Mouse (Mus musculus): ENCODE data around the gene Thrap3. TPM values are rescaled to one million over a fixed set of nuclear protein-coding genes. Genes with fewer than 3 reads are reported as not detected.

Gene Thrap3
- total RNA-seq, 1 experiment from 2014 or later: 431 TPM

DNA sequence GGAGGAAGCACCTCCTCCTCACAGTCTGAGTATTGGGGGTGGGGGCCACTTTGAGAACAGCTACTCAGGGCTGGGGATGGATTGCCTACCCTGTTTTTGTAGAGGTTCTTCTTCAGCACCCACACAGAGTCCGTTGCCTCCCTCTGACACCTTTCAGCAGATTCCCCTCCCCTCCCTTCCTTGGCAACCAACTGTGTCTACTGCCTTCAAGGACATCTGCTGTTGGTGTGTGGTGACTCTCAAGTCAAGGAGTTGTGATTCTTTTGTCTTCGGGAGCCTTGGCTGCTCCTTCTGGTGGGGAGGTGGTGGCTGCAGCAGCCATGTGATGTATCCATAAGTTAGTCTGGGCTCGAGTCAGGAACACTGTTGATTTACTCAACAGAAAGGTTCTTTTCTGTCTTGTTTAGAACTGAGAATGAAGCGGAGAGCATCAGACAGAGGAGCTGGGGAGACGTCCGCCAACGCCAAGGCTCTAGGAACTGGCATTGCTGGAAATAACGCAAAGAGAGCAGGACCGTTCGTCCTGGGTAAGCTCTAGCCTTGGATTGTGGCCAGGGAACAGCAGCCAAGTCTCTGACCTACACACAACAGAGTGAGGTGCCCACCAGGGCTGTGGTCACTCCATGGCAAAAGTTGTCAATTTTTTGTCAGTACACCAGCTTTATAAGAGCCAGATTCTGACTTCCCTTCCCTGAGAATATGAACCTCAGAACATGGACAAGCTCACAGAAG lies 79.1 kb downstream of the Thrap3 start:
- no peak for ATAC-seq (replicated peaks; ENCODE audit: insufficient number of reproducible peaks, low FRiP score, low TSS enrichment, poor library complexity, severe bottlenecking)

DNA sequence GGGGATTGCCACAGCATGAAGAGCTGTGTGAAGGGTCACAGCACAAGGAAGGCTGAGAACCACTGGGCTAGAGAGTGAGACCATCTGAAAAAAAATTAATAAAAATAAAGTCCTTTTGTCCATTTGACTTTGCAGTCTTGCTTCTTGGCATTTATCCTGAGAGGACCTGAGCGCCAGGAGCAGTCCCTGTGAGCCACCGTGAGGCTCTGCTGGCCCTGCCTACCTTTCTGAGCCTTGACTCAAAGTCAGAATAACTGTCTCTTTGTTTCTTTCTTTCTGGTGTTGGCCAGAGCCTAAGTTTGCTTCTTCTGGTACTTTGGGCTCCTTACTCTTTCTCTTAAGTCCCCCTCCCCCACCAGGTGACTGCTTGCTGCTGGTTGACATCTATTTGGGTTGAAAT lies 82.1 kb downstream of the Thrap3 start:
- no peak for ATAC-seq (replicated peaks; ENCODE audit: insufficient number of reproducible peaks, low FRiP score, low TSS enrichment, poor library complexity, severe bottlenecking)

DNA sequence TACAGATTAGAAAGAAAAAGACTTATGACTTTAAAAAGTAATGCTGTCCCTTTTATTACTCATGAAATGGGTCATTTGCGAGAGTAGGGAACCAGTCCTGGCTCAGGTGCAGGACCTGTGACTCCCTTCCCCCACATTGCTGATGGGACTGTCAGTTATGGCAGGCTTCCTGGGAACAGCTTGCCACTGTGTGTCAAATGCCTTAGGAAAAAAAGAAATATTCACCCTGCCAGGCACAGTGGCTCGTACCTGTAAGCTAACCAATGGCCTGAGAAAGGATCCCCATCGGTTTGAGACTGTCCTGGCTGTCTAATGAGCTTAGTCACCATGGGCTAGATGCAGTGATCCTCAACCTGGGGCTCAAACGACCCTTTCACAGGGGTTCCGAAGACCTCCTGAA lies 82.5 kb downstream of the Thrap3 start:
- no peak for ATAC-seq (replicated peaks; ENCODE audit: insufficient number of reproducible peaks, low FRiP score, low TSS enrichment, poor library complexity, severe bottlenecking)

DNA sequence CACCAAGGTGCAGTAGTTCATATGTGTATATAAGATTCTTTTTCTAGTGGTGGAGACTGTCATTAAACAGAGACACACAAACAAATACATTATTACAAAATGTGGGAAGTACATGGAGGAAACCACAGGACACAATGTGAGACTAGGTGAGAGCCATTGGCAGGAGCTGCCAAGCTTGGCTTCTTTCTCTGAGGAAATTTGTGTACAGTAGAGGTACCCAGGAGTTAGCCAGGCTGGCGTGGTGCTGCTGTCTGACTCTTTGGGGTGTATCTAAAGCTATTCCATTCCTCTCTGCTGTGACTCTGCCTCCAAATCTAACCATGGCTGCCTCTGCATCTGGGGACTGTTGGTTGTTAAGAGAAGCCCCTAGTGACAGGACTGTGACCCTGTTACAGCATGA lies 83.5 kb downstream of the Thrap3 start:
- ATAC-seq (replicated peaks; ENCODE audit: insufficient number of reproducible peaks, low FRiP score, low TSS enrichment, poor library complexity, severe bottlenecking): no peak

DNA sequence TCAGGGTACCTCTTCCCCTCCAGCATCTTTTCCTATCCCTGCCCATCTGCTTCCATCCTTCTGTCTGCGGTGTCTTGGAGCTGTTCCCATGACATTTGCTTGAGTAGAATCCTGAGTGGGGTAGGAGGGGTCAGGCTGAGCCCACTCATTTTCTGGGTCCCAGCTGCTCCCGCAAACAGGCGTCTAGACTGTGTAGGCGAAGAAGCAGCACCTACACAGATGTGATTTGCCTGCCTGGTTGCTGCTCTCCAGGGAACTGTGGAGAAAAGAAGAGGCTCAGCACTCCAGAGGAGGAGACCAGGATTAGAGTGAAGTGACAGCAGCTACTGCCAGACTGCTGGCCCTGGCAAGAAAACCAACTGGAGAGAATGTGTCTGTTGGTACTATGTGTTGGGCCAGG lies 83.9 kb downstream of the Thrap3 start:
- no peak for ATAC-seq (replicated peaks; ENCODE audit: insufficient number of reproducible peaks, low FRiP score, low TSS enrichment, poor library complexity, severe bottlenecking)

DNA sequence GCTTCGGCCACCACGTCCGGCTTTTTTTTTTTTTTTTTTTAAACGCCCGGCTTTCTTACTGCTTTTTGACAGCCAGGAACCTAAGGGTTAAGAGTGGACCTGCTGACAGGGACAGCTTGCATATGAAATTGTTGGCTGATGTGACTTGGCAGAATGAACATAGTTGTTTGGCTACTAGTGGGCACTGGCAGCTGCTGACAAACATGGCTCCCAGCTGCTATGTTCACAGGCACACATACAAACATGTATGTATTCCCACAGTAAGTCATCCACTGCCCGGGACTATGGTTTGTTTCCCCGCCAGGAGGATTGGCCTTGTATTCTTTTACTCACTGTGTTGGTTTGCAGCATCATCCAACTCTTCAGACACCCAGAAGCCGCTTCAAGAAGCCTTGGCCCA lies 85.4 kb downstream of the Thrap3 start:
- ATAC-seq (replicated peaks; ENCODE audit: insufficient number of reproducible peaks, low FRiP score, low TSS enrichment, poor library complexity, severe bottlenecking): no peak

DNA sequence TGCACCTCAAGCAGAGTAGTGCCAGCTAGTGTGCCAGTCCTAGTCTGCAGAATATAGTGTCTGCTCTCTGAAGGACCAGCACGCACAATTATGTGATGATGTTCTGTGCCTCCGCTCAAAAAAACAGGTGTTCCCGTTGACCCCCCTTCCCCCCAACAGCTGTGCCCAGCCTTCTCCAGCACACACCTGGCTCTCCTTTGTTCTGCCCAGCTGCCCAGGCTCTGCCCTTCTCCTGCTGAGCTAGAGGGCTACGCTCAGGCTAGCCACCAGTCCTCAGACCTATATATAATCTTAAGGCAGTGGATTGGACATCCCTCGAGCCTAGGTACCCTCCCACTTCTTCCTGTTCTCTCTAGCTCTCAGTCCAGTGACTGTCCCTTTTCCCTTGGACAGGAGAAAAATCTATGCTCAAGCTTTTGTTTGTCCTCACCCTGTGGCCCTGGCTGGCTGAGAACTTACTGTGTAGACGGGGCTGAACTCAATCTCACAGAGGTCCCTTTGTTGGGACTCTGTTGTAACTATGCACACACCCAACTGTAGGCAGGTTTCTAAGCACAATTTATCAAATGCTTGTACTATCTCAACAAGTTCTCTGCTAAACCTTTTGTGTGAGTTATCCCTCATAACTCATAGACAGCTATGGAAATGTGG lies 86.6 kb downstream of the Thrap3 start:
- ATAC-seq (replicated peaks; ENCODE audit: insufficient number of reproducible peaks, low FRiP score, low TSS enrichment, poor library complexity, severe bottlenecking): no peak

DNA sequence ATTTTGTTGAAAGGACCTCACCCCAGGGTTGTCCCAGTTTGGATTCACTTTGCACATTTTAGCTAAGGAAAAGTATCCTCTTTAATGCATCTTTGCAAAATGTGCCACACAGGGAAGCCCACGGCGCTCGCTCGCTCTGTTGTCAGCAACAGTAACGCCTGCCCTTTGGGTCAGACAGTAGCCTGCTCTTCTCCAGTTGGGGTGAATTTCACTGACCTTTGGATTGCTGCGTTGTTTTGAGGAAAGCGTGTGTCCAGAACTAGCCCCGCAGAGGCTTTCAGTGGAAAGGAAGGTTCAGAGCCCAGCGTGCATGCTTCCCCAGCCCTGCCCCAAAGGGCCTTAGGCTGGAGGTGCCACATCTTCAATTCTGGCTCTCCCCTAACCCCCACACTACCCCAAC lies 87.1 kb downstream of the Thrap3 start:
- ATAC-seq (replicated peaks; ENCODE audit: insufficient number of reproducible peaks, low FRiP score, low TSS enrichment, poor library complexity, severe bottlenecking): no peak

Other genes with a start within 250 kb of the Thrap3 start
- 57.1 to 78.5 TPM (median 70.8 TPM) in 3 replicates for gene Csf3r, start 178.2 kb downstream of the Thrap3 start, total RNA-seq (2017)
- gene Mrps15, start 155.8 kb downstream of the Thrap3 start, total RNA-seq (2017): 20.1 to 47.3 TPM (median 29.8 TPM) in 3 replicates
- gene Oscp1, start 144.2 kb downstream of the Thrap3 start, total RNA-seq (2017): 0.10 to 0.21 TPM (median 0.19 TPM) in 3 replicates
- 14.4 to 20.7 TPM (median 16.1 TPM) in 3 replicates for gene Lsm10, start 106.1 kb downstream of the Thrap3 start, total RNA-seq (2017)
- gene Stk40, start 98.8 kb downstream of the Thrap3 start, total RNA-seq (2017): 37.1 to 68.5 TPM (median 61.2 TPM) in 3 replicates
- gene Eva1b, start 55.0 kb downstream of the Thrap3 start, total RNA-seq (2017): 1.2 to 2.6 TPM (median 2.5 TPM) in 3 replicates
- gene Sh3d21, start 39.3 kb downstream of the Thrap3 start, total RNA-seq (2017): 0.19 to 1.3 TPM in 2 of 3 replicates, not detected in the other
- 103 to 151 TPM (median 107 TPM) in 3 replicates for gene Map7d1, start 53.6 kb upstream of the Thrap3 start, total RNA-seq (2017)
- 46.3 to 53.6 TPM (median 51.4 TPM) in 3 replicates for gene Trappc3, start 59.6 kb upstream of the Thrap3 start, total RNA-seq (2017)
- gene Col8a2, start 84.0 kb upstream of the Thrap3 start, total RNA-seq (2017): 1.5 to 3.7 TPM (median 1.8 TPM) in 3 replicates
- gene Adprhl2, start 118.9 kb upstream of the Thrap3 start, total RNA-seq (2017): 15.0 to 25.8 TPM (median 21.0 TPM) in 3 replicates
- gene Tekt2, start 122.9 kb upstream of the Thrap3 start, total RNA-seq (2017): not detected in 3 replicates
- 3.9 to 11.1 TPM (median 6.4 TPM) in 3 replicates for gene Ago3, start 226.8 kb upstream of the Thrap3 start, total RNA-seq (2017)

Measured in monocyte, adult 5-6 weeks (primary cell).